Mouse (Mus musculus) embryonic facial prominence, embryonic 11.5 days (tissue): ENCODE results near the gene Dolpp1. TPM values are rescaled to one million over a fixed set of nuclear protein-coding genes. Genes with fewer than 3 reads are reported as not detected.

Experiments
- ATAC-seq: fragments of 200-750 bp; cut with Nextera tagmentation; replicated peaks from 2 replicates; pipeline ENCODE4 v1.8.0; 2017; ENCODE audit warnings: low read depth; ENCODE audit not compliant: insufficient number of reproducible peaks, low FRiP score, low TSS enrichment
- DNase-seq: peaks from one replicate; pipeline ENCODE4 v3.0.0-alpha.2; 2015; ENCODE audit warnings: low spot score
- H3K27ac ChIP-seq: fragments of 300-500 bp; sonication (generic); replicated peaks from 2 replicates; pipeline ENCODE4 v1.5.1; 2014; ENCODE audit warnings: mild to moderate bottlenecking, low read depth, low read length, control low read depth
- H3K27me3 ChIP-seq: fragments of 300-500 bp; sonication (generic); 2 replicates; pipeline ENCODE4 v1.6.1; 2014; ENCODE audit warnings: mild to moderate bottlenecking, low read length, moderate library complexity, mixed read lengths; ENCODE audit not compliant: control insufficient read depth, insufficient read depth
- H3K36me3 ChIP-seq: fragments of 300-500 bp; sonication (generic); replicated peaks from 2 replicates; pipeline ENCODE4 v1.6.1; 2014; ENCODE audit warnings: low read depth, mild to moderate bottlenecking, low read length, moderate library complexity, mixed read lengths; ENCODE audit not compliant: control insufficient read depth, insufficient read depth
- H3K4me1 ChIP-seq: fragments of 300-500 bp; sonication (generic); 2 replicates; pipeline ENCODE4 v1.6.1; 2014; ENCODE audit warnings: low read length, mixed read lengths; ENCODE audit not compliant: control insufficient read depth, insufficient read depth
- H3K4me2 ChIP-seq: fragments of 300-500 bp; sonication (generic); 2 replicates; pipeline ENCODE4 v1.6.1; 2014; ENCODE audit warnings: low read depth, mild to moderate bottlenecking, control low read depth, low read length, moderate library complexity
- H3K4me3 ChIP-seq: fragments of 300-500 bp; sonication (generic); 2 replicates; pipeline ENCODE4 v1.5.1; 2014; ENCODE audit warnings: low read depth, low read length, control low read depth
- H3K9ac ChIP-seq: fragments of 300-500 bp; sonication (generic); replicated peaks from 2 replicates; pipeline ENCODE4 v1.6.1; 2014; ENCODE audit warnings: mild to moderate bottlenecking, control low read depth, low read length
- H3K9me3 ChIP-seq: fragments of 300-500 bp; sonication (generic); replicated peaks from 2 replicates; pipeline ENCODE4 v1.6.1; 2016; ENCODE audit warnings: mild to moderate bottlenecking, low read length, inconsistent platforms, mixed read lengths; ENCODE audit not compliant: control insufficient read depth
- WGBS: fragments of 180-500 bp; shearing (Covaris S2); extraction: QIAGEN DNeasy Blood & Tissue Kit; methylation state at CpG from one replicate; pipeline ENCODE4 v1.1.7; 2014; 5-methylcytosine and 5-hydroxymethylcytosine counted together
- polyA plus RNA-seq: library from polyadenylated mRNA; unstranded; fragments of >200 nt; fragmentation: Nextera tagmentation; extraction: Ambion mirVana; gene quantifications from 2 replicates; pipeline ENCODE4 v1.2.1, GENCODE M21; 2014

The Dolpp1 gene
- polyA plus RNA-seq, 1 experiment from 2014 or later = 29.1 TPM

DNA sequence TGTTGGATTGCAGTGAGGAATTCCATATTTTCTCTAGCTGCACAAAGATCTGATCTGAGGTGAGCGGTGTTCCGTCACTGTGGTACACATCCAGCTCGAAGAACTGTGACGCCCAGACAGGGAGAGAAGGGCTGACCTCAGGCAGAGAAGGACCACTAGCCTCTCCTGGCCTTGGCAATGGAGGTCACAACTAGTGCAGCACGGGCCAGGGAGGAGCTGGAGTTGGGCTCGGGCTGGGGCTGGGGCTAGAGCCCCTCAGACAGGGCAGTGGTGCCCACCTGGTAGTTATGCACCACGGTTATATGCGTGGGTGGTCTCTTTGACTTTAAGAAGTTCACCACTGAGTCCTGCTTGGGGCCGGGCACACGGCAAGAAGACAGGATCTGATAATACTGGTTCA, 15.7 kb downstream of the Dolpp1 start:
- Histone ChIP-seq H3K4me1 (no peaks in the 10 kb centered on the region), H3K27me3 (no peaks in the 10 kb centered on the region), H3K4me3 (no peak overlapping the region), H3K4me2 (no peak overlapping the region), H3K36me3 (no peaks in the 10 kb centered on the region), H3K9ac (no peak overlapping the region), H3K27ac (no peak overlapping the region), H3K9me3 (no peaks in the 10 kb centered on the region)
- DNase-seq = no peak
- 90% methylated on average over 10 of the region's 10 CpGs for WGBS
- ATAC-seq = no peak

DNA sequence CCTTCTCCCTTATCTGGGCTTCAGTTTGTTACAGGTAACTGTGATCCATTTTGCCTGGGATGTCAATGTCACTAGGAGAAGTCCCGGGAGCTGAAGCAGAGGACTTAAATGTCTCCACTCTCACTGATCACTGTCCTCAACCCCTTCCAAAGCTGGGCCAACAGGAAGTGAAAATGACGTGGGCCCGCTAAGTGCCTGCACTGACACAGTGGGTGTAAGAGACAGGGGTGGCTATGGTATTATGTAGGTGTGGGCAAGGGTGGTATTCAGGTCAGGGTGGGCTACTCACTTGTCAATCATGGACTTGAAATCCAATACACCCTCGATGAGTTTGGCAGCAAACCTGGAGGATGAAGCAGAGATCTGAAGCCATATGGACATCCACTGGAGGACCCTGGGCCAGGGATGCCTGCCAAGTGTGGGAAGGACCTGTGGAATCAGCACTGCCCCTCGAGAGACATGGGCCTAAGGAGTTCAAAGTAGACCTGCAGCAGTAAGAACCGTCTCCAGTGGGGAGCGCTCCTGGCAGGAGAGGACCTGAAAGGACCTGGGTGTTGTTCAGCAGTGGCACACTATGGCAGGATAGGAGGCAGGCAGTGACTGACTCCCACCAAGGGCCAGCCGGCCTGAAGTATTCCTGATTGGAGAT, 16.5 kb downstream of the Dolpp1 start:
- Histone ChIP-seq H3K4me3 (no peak overlapping the region), H3K27ac (no peak overlapping the region), H3K4me2 (no peak overlapping the region), H3K4me1 (no peaks in the 10 kb centered on the region), H3K36me3 (no peaks in the 10 kb centered on the region), H3K9me3 (no peaks in the 10 kb centered on the region), H3K9ac (no peak overlapping the region), H3K27me3 (no peaks in the 10 kb centered on the region)
- DNase-seq = no peak
- WGBS = 90% methylated on average over 8 of the region's 8 CpGs
- no peak for ATAC-seq

DNA sequence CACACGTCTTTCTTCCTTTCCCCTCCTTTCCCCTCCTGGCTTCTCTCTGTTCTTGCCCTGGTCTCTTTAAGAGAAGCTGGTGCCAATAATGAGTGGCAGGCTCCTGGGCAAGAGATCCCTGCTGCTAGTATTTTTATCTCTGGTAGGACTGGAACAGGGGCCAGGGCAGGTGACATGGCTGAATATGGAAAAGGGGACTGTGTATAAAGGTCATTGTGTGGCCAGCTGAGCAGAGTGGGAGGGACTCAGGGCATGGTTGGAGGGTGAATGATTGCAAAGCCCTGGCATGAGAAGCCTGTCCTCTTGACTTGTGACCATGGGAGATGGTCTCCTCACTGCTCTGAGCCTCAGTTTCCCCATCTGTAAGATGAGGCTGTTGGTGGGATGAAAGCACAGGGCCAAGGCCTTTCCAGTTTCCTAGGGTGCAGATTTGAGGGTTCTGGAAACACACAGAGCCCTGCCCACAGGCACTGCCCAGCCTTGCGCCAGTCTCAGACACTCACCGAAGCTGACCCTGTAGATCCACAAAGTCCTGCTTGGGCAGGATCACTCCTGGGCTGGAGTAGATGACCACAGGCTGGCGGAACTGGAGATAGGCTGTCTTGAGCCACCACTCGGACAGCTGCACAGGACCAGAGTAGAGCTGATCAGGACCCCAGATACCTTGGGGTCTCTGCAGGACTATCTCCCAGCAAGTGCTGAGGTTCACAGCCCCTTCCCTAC, 17.6 kb downstream of the Dolpp1 start:
- no peaks in the 10 kb centered on the region for H3K36me3 ChIP-seq
- no peak overlapping the region for H3K4me2 ChIP-seq
- H3K4me3 ChIP-seq = no peak overlapping the region
- H3K27me3 ChIP-seq = no peaks in the 10 kb centered on the region
- no peak for ATAC-seq
- no peaks in the 10 kb centered on the region for H3K4me1 ChIP-seq
- 86% methylated on average over 5 of the region's 5 CpGs for WGBS
- no peak for DNase-seq
- H3K9me3 ChIP-seq = no peaks in the 10 kb centered on the region
- H3K9ac ChIP-seq = no peak overlapping the region
- H3K27ac ChIP-seq = no peak overlapping the region

DNA sequence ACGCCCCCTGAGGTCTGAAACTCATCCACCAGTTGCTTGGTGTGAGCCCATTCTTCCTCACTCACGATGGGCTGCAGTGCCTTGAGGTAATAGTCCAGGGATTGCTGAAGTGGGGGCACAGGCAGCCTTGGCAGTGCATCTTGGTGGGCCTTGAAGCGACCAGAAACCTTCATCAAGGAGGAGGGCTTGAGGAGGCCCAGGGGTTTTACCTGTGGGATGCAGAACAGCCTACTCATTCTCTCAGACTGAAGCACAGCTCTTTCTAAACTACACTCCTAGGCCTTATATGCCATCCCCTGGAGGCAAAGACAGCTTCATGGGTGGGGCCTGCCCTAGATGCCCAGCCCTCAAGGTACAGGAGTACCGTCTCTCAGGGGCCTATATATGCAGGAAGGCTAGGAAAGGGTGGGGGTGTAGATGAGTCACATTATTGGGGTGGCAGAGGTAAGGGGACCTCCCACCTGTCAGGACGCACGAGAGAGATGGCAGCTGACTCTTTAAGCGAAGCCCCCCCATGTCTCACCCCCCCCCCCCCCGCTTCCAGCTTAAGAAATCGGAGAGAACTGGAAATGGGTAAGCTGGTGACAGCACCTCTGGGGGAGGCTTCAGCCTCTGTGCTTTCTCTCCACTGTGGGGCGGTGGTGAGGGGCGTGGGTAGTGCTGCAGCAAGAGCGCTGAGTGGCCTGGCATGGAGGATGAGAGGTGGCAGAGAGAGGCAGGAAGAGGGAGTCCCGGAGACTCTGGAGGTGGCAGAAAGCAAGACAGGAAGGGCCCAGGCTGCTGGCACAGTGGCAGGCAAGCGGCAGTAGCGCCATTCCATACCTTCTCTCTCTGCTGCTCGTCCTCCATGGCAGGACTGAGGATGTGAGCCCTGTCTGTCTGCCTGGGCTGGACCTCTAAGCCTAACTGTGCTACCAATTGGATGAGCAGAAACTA, 21.3 kb downstream of the Dolpp1 start:
- Histone ChIP-seq H3K27me3 (no peaks in the 10 kb centered on the region), H3K27ac (no peak overlapping the region), H3K4me3 (no peak overlapping the region), H3K9ac (no peak overlapping the region), H3K36me3 (no peaks in the 10 kb centered on the region), H3K9me3 (no peaks in the 10 kb centered on the region), H3K4me2 (no peak overlapping the region), H3K4me1 (peaks cover 5% of the 10 kb centered on the region; the same call in 1 of the 2 replicates)
- DNase-seq (no peak), ATAC-seq (no peak)
- WGBS = 74% methylated on average over 16 of the region's 16 CpGs

GRCm38 (mm10) chr2:30414101-30414500, 22.0 kb downstream of the Dolpp1 start:
- no peak overlapping the region for H3K9ac ChIP-seq
- no peaks in the 10 kb centered on the region for H3K9me3 ChIP-seq
- H3K4me3 ChIP-seq = no peak overlapping the region
- H3K27ac ChIP-seq = no peak overlapping the region
- H3K27me3 ChIP-seq = no peaks in the 10 kb centered on the region
- ATAC-seq = no peak
- WGBS = 85% methylated on average over 4 of the region's 4 CpGs
- no peak for DNase-seq
- no peaks in the 10 kb centered on the region for H3K36me3 ChIP-seq
- H3K4me2 ChIP-seq = no peak overlapping the region
- peaks cover 12% of the 10 kb centered on the region for H3K4me1 ChIP-seq

GRCm38 (mm10) chr2:30414681-30415080, 22.6 kb downstream of the Dolpp1 start:
- WGBS = 48% methylated on average over 5 of the region's 5 CpGs
- H3K4me2 ChIP-seq = peak overlapping the region; percentile 87
- peak overlapping the region; percentile 73 for H3K4me3 ChIP-seq
- DNase-seq = no peak
- no peak for ATAC-seq
- peaks cover 14% of the 10 kb centered on the region for H3K4me1 ChIP-seq
- H3K9me3 ChIP-seq = no peaks in the 10 kb centered on the region
- peak overlapping the region; percentile 97 for H3K9ac ChIP-seq
- H3K27ac ChIP-seq = no peak overlapping the region
- H3K27me3 ChIP-seq = no peaks in the 10 kb centered on the region
- H3K36me3 ChIP-seq = no peaks in the 10 kb centered on the region

GRCm38 (mm10) chr2:30415157-30415935, 23.3 kb downstream of the Dolpp1 start, which contains the start of gene Crat:
Crat (minus strand) TSS chr2:30415813.
- H3K9me3 ChIP-seq = no peaks in the 10 kb centered on the region
- H3K4me2 ChIP-seq = peak within 1 kb of the TSS; percentile 87
- peak within 1 kb of the TSS; percentile 97 for H3K27ac ChIP-seq
- H3K9ac ChIP-seq = peak within 1 kb of the TSS; percentile 97
- no peaks in the 10 kb centered on the region for H3K36me3 ChIP-seq
- H3K4me3 ChIP-seq = peak within 1 kb of the TSS; percentile 73
- DNase-seq (peak; percentile 83), ATAC-seq (peak; percentile 85)
- no peaks in the 10 kb centered on the region for H3K27me3 ChIP-seq
- H3K4me1 ChIP-seq = peaks cover 14% of the 10 kb centered on the region
- WGBS = 1% methylated on average over 58 of the region's 58 CpGs
